Mouse (Mus musculus) frontal cortex, adult (tissue): ENCODE measurements around the gene Hoxc11.

Source experiments
- ATAC-seq: cut with Nextera tagmentation; 2 replicates; pipeline ENCODE4 v1.9.2; 2017; ENCODE audit warnings: mild to moderate bottlenecking, moderate library complexity, mixed read lengths; ENCODE audit not compliant: low TSS enrichment

The Hoxc11 gene

DNA sequence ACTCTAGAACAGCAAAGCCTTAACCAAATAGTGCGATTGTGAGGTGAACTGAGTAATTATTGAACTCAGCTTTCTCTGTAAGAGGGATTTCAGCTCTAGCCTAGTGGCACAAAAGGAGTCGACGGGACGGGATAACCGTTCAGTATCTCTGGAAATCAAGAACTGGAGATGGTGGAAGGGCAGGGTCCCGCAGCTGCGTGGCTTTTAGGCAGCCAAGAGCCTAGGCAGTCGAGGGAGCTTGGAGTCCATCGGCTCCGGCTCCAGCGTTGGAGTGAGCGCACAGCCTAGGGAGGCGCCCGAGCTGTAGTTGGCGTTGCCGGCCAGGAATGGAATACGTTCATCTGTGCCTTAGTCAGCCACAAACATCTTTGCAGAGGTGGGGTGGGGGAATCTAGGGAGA is 51.1 kb downstream of the Hoxc11 start:
- no peak for ATAC-seq

DNA sequence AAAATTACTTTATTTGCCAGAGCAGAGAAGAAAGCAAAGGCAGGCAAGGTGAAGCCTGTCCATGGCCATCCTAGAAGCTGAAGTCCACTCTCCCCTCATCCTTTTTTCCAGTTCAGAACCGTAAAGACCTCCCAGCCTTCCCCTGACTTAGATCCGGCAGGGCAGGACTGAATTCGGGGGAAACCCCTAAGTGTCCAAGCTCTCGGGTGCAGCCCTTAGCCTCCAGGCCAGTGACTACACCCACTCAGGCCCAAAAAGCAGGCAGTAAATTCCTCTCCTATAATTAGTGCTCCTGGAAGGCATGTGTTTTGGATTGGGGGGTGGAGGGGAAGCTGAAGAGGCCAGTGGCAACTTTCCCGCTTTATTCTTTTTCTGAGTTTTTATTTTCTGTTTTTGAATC is 51.6 kb downstream of the Hoxc11 start:
- ATAC-seq, result no peak

DNA sequence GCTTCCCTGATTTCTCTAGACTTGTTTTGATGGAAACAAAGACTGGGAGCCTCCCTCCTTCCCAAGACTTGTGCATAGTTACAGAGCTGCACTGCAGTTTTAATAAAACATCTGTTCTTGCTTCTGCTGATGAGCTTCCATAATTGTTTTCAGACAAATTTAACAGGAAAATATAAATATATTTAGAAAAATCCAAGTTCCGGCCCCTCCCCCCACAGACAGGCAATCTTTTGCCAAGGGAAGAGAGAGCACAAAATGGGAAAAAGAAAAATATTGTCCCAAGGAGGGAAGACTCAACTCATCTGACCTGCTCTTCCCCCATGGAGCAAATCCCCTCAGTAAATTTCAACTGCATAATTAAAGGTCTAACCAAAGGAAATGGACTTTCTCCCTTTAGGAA is 52.1 kb downstream of the Hoxc11 start:
- ATAC-seq, result no peak
